Mouse (Mus musculus) layer of hippocampus, adult 18-20 months (tissue): ENCODE data around the gene Cadps2. TPM values are rescaled to one million over a fixed set of nuclear protein-coding genes. Genes with fewer than 3 reads are reported as not detected.

Experiments
- DNase-seq, 2 experiments: peaks; one replicate each; pipeline ENCODE4 v3.0.0; 2022; ENCODE audit warnings: low spot score in 2 of 2
- long read RNA-seq: library from polyadenylated mRNA; stranded (forward); transcript quantifications from one replicate; pipeline ENCODE4 v2.0.0, GENCODE M21; 2021
- total RNA-seq, 2 experiments: library from RNA; stranded (reverse); gene quantifications; 2 replicates each; pipeline ENCODE4 v1.2.3; 2021

Cadps2 gene
- 10 to 100 TPM; 86.9 to 89.0 TPM for total RNA-seq
- long read RNA-seq, partial matches to known transcripts, result 5 of 40 reads
- long read RNA-seq, other reads (novel, unspliced or antisense), result 35 of 40 reads

- peak; percentile 16 to 40 for DNase-seq
Observed at GRCm38 (mm10) chr6:23839009-23839811, at the start of gene Cadps2. Gene Cadps2 (minus strand): TSS chr6:23839421.

- DNase-seq, result peak in 1 of 2 experiments; percentile 30
Observed at GRCm38 (mm10) chr6:23886418-23886817, 47.2 kb upstream of the Cadps2 start.

GRCm38 (mm10) chr6:23876765-23877408 is 37.7 kb upstream of the Cadps2 start:
- no peak for DNase-seq

- no peak for DNase-seq
Observed at GRCm38 (mm10) chr6:23876363-23876762, 37.1 kb upstream of the Cadps2 start.

GRCm38 (mm10) chr6:23873812-23874211 is 34.6 kb upstream of the Cadps2 start:
- DNase-seq, result no peak

- DNase-seq, result peak in 1 of 2 experiments; percentile 34
Observed at GRCm38 (mm10) chr6:23873231-23873630, 34.0 kb upstream of the Cadps2 start.

- no peak for DNase-seq
Observed at GRCm38 (mm10) chr6:23869971-23870370, 30.8 kb upstream of the Cadps2 start.

GRCm38 (mm10) chr6:23866298-23866697 is 27.1 kb upstream of the Cadps2 start:
- no peak for DNase-seq

GRCm38 (mm10) chr6:23853464-23853863 is 14.2 kb upstream of the Cadps2 start:
- DNase-seq, result peak; percentile 28 to 81

GRCm38 (mm10) chr6:23840001-23840400 is 780 bp upstream of the Cadps2 start:
- peak in 1 of 2 experiments; percentile 12 for DNase-seq

GRCm38 (mm10) chr6:23838401-23839008 is 716 bp downstream of the Cadps2 start:
- DNase-seq, result peak; percentile 5 to 16

GRCm38 (mm10) chr6:23837631-23838030 is 1.6 kb downstream of the Cadps2 start:
- no peak for DNase-seq

- no peak for DNase-seq
Observed at GRCm38 (mm10) chr6:23837127-23837526, 2.1 kb downstream of the Cadps2 start.

GRCm38 (mm10) chr6:23836694-23837093 is 2.5 kb downstream of the Cadps2 start:
- no peak for DNase-seq

- DNase-seq, result no peak
Observed at GRCm38 (mm10) chr6:23835552-23835951, 3.7 kb downstream of the Cadps2 start.

- DNase-seq, result no peak
Observed at GRCm38 (mm10) chr6:23830741-23831140, 8.5 kb downstream of the Cadps2 start.

- no peak for DNase-seq
Observed at GRCm38 (mm10) chr6:23829338-23829737, 9.9 kb downstream of the Cadps2 start.

GRCm38 (mm10) chr6:23821819-23822218 is 17.4 kb downstream of the Cadps2 start:
- DNase-seq, result no peak

- DNase-seq, result no peak
Observed at GRCm38 (mm10) chr6:23810087-23810486, 29.1 kb downstream of the Cadps2 start.

- DNase-seq, result peak in 1 of 2 experiments; percentile 21
Observed at GRCm38 (mm10) chr6:23809344-23809743, 29.9 kb downstream of the Cadps2 start.

GRCm38 (mm10) chr6:23805333-23805732 is 33.9 kb downstream of the Cadps2 start:
- DNase-seq, result no peak

- DNase-seq, result no peak
Observed at GRCm38 (mm10) chr6:23791822-23792221, 47.4 kb downstream of the Cadps2 start.
